Mouse (Mus musculus) gastrocnemius, adult 18-20 months (tissue): Measurements from ENCODE around the gene Ranbp10. TPM values are rescaled to one million over a fixed set of nuclear protein-coding genes. Genes with fewer than 3 reads are reported as not detected.
"Not testable (repeated sequence)": the region's sequence is repeated elsewhere in the genome, so short reads cannot be mapped to it uniquely, and the experiment has no call there.

Experiments used
- DNase-seq: peaks from one replicate; pipeline ENCODE4 v3.0.0; 2021; ENCODE audit warnings: low spot score
- total RNA-seq, 2 experiments: library from RNA; stranded (reverse); gene quantifications; 2 replicates each; pipeline ENCODE4 v1.2.3; 2021

Gene Ranbp10
- total RNA-seq, 2 experiments from 2014 or later: 25.6 to 27.4 TPM

GRCm38 (mm10) chr8:105836991-105837390, 9.8 kb upstream of the Ranbp10 start:
- no peak for DNase-seq

GRCm38 (mm10) chr8:105835318-105835717, 8.2 kb upstream of the Ranbp10 start:
- peak; percentile 92 for DNase-seq

GRCm38 (mm10) chr8:105833740-105834139, 6.6 kb upstream of the Ranbp10 start:
- DNase-seq: not testable (repeated sequence)

GRCm38 (mm10) chr8:105826379-105826778, 771 bp downstream of the Ranbp10 start:
- DNase-seq: no peak

- DNase-seq: no peak
Observed at GRCm38 (mm10) chr8:105825506-105825905, 1.6 kb downstream of the Ranbp10 start.

GRCm38 (mm10) chr8:105820925-105821324, 6.2 kb downstream of the Ranbp10 start:
- DNase-seq: peak; percentile 85

- no peak for DNase-seq
Observed at GRCm38 (mm10) chr8:105819659-105820058, 7.5 kb downstream of the Ranbp10 start.

GRCm38 (mm10) chr8:105813241-105813640, 13.9 kb downstream of the Ranbp10 start:
- no peak for DNase-seq

GRCm38 (mm10) chr8:105812511-105812910, 14.6 kb downstream of the Ranbp10 start:
- DNase-seq: no peak

- no peak for DNase-seq
Observed at GRCm38 (mm10) chr8:105811543-105811942, 15.6 kb downstream of the Ranbp10 start.

GRCm38 (mm10) chr8:105811061-105811460, 16.1 kb downstream of the Ranbp10 start:
- no peak for DNase-seq

GRCm38 (mm10) chr8:105810245-105810786, 16.8 kb downstream of the Ranbp10 start:
- DNase-seq: no peak

- peak; percentile 68 for DNase-seq
Observed at GRCm38 (mm10) chr8:105808480-105808879, 18.7 kb downstream of the Ranbp10 start.

- no peak for DNase-seq
Observed at GRCm38 (mm10) chr8:105807766-105808165, 19.4 kb downstream of the Ranbp10 start.

- DNase-seq: no peak
Observed at GRCm38 (mm10) chr8:105805964-105806363, 21.2 kb downstream of the Ranbp10 start.

- no peak for DNase-seq
Observed at GRCm38 (mm10) chr8:105805346-105805745, 21.8 kb downstream of the Ranbp10 start.

GRCm38 (mm10) chr8:105804797-105805196, 22.4 kb downstream of the Ranbp10 start:
- no peak for DNase-seq

GRCm38 (mm10) chr8:105801153-105801904, 25.8 kb downstream of the Ranbp10 start:
- no peak for DNase-seq

GRCm38 (mm10) chr8:105799091-105799812, 27.9 kb downstream of the Ranbp10 start:
- peak; percentile 90 for DNase-seq

GRCm38 (mm10) chr8:105798408-105798807, 28.7 kb downstream of the Ranbp10 start:
- DNase-seq: peak; percentile 51

GRCm38 (mm10) chr8:105795785-105796184, 31.4 kb downstream of the Ranbp10 start:
- no peak for DNase-seq

GRCm38 (mm10) chr8:105794009-105794598, 33.0 kb downstream of the Ranbp10 start:
- no peak for DNase-seq
